ENCODE assay signal across 15 mouse cellular contexts in the genomic region with DNA sequence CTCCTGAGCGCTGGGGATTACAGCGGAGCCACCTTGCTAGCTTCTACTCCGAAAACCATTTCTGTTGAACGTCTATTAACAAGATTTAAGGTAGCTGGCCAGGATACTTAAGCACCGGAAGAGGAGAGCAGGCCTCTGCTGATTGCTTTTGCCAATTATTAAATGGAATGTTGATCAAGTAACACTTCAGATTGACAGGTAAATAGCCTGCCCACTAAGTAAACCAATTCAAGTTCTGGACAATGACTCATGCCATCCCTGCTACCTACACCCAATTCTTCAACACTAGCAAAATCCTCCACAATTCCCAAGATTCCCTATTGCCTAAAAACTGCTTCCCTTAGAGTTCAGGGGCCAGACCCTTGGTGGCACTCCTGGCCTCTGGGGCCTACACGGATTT.
"Had no signal": no experiment of that assay in that cellular context is flagged by ENCODE, and none has a peak within 500 bp of the region (broad histone marks: within the 10 kb centered on the region; RNA-seq: fewer than 3 reads in every experiment).

No protein-coding gene starts in this region.

- H3K4me3 ChIP-seq: limb, embryonic 15.5 days; liver, embryonic 12.5 days; megakaryocyte, embryonic 14.5 days; midbrain, embryonic 13.5 days; midbrain, embryonic 15.5 days; neural tube, embryonic 12.5 days had no signal

- ATAC-seq: liver, embryonic 12.5 days; midbrain, embryonic 13.5 days; midbrain, embryonic 15.5 days had no signal

- H3K4me2 ChIP-seq: limb, embryonic 15.5 days; liver, embryonic 12.5 days; midbrain, embryonic 11.5 days; midbrain, embryonic 13.5 days; midbrain, embryonic 15.5 days; neural tube, embryonic 12.5 days had no signal

- H3K36me3 ChIP-seq: limb, embryonic 15.5 days; liver, embryonic 12.5 days; midbrain, embryonic 13.5 days; midbrain, embryonic 15.5 days; neural tube, embryonic 12.5 days had no signal

- H3K27ac ChIP-seq: limb, embryonic 15.5 days; liver, embryonic 12.5 days; liver, embryonic 14.5 days; macrophage; midbrain, embryonic 13.5 days; midbrain, embryonic 15.5 days; neural tube, embryonic 12.5 days had no signal

- H3K9ac ChIP-seq: limb, embryonic 15.5 days; liver, embryonic 12.5 days; liver, embryonic 14.5 days; midbrain, embryonic 13.5 days; midbrain, embryonic 15.5 days; neural tube, embryonic 12.5 days had no signal

- H3K27me3 ChIP-seq: limb, embryonic 15.5 days; liver, embryonic 12.5 days; midbrain, embryonic 13.5 days; midbrain, embryonic 15.5 days; neural tube, embryonic 12.5 days had no signal

- H3K9me3 ChIP-seq: limb, embryonic 15.5 days; liver, embryonic 12.5 days; megakaryocyte, embryonic 14.5 days; midbrain, embryonic 13.5 days; midbrain, embryonic 15.5 days; neural tube, embryonic 12.5 days had no signal

- DNase-seq: right cerebral cortex, postnatal 25 days; right cerebral cortex, postnatal 4 days; spleen, adult 18-20 months; thymus, adult 2 months; thymus, postnatal 25 days; thymus, postnatal 4 days had no signal
